In genomic region chr2:120128611-120129051, GRCm38 (mm10) we compare ENCODE assay signal across 8 mouse cellular contexts. TPM values are rescaled to one million over a fixed set of nuclear protein-coding genes. Genes with fewer than 3 reads are reported as not detected.
DNase-seq lines count a peak whose midpoint lies in the region; ATAC-seq lines count a peak whose summit lies in the region.

No protein-coding gene starts in this region.

- H3K4me3 ChIP-seq in neural tube, embryonic 13.5 days, result no peak overlapping the region
- H3K4me3 ChIP-seq in heart, embryonic 14.5 days (ENCODE audit: control insufficient read depth in 1 of 2, insufficient read depth in 1 of 2, low read depth in 1 of 2, low read length in 2 of 2), result no peak overlapping the region
- H3K4me3 ChIP-seq in liver, embryonic 11.5 days (ENCODE audit: low read depth, low read length), result no peak overlapping the region
- H3K4me3 ChIP-seq in midbrain, embryonic 13.5 days (replicated peaks), result no peak overlapping the region

- H3K9me3 ChIP-seq in neural tube, embryonic 13.5 days, result no peaks in the 10 kb centered on the region
- H3K9me3 ChIP-seq in heart, embryonic 14.5 days (ENCODE audit: control insufficient read depth, low read length), result no peaks in the 10 kb centered on the region
- H3K9me3 ChIP-seq in liver, embryonic 11.5 days (ENCODE audit: control insufficient read depth, low read length), result no peaks in the 10 kb centered on the region
- H3K9me3 ChIP-seq in midbrain, embryonic 13.5 days, result no peaks in the 10 kb centered on the region

- no peak for ATAC-seq in neural tube, embryonic 13.5 days (ENCODE audit: low read depth)
- peak; percentile 74 for ATAC-seq in heart, embryonic 14.5 days (ENCODE audit: insufficient number of reproducible peaks, insufficient read depth, low FRiP score, low read depth)
- no peak for ATAC-seq in liver, embryonic 11.5 days (replicated peaks; ENCODE audit: low FRiP score)
- no peak for ATAC-seq in midbrain, embryonic 13.5 days

- no peak for DNase-seq in neural tube, embryonic 10.5 days (ENCODE audit: extremely low spot score, low spot score)
- DNase-seq in liver, embryonic 11.5 days (ENCODE audit: low spot score), result no peak
- DNase-seq in cerebellum, adult 8-10 months, result no peak
- DNase-seq in testis, postnatal 10 days (ENCODE audit: low spot score), result no peak
- no peak for DNase-seq in left cerebral cortex, adult 18-20 months (ENCODE audit: low spot score in 2 of 2)

- H3K4me1 ChIP-seq in neural tube, embryonic 13.5 days (replicated peaks), result 0 out of 2 replicates have a peak, but pooled peaks cover 5% of the 10 kb centered on the region
- H3K4me1 ChIP-seq in heart, embryonic 14.5 days (ENCODE audit: control insufficient read depth in 2 of 2, insufficient read depth in 2 of 2, low read length in 2 of 2), result peaks cover 56 to 84% of the 10 kb centered on the region in 2 experiments
- peaks cover 4% of the 10 kb centered on the region; the same call in 1 of the 2 replicates for H3K4me1 ChIP-seq in liver, embryonic 11.5 days (replicated peaks; ENCODE audit: control insufficient read depth, insufficient read depth, low read length)
- no peaks in the 10 kb centered on the region for H3K4me1 ChIP-seq in midbrain, embryonic 13.5 days (replicated peaks)

- peak overlapping the region; percentile 25; the same call in 1 of the 2 replicates for H3K27ac ChIP-seq in neural tube, embryonic 13.5 days (replicated peaks)
- peak overlapping the region; percentile 96 for H3K27ac ChIP-seq in heart, embryonic 14.5 days (replicated peaks in 1 of 2; ENCODE audit: control insufficient read depth in 1 of 2, insufficient read depth in 1 of 2, low read depth in 2 of 2, low read length in 2 of 2)
- H3K27ac ChIP-seq in liver, embryonic 11.5 days (ENCODE audit: low read depth, low read length), result peak overlapping the region; percentile 59; the same call in 1 of the 2 replicates
- no peak overlapping the region for H3K27ac ChIP-seq in midbrain, embryonic 13.5 days

- no peak overlapping the region for H3K9ac ChIP-seq in neural tube, embryonic 13.5 days
- H3K9ac ChIP-seq in heart, embryonic 14.5 days (ENCODE audit: low read length), result peak overlapping the region; percentile 42
- no peak overlapping the region for H3K9ac ChIP-seq in liver, embryonic 11.5 days (ENCODE audit: low read depth, low read length)
- H3K9ac ChIP-seq in midbrain, embryonic 13.5 days (replicated peaks), result no peak overlapping the region

- H3K36me3 ChIP-seq in neural tube, embryonic 13.5 days, result no peaks in the 10 kb centered on the region
- peaks cover 44% of the 10 kb centered on the region for H3K36me3 ChIP-seq in heart, embryonic 14.5 days (ENCODE audit: control insufficient read depth, insufficient read depth, low read length)
- peaks cover 2% of the 10 kb centered on the region; the same call in 1 of the 2 replicates for H3K36me3 ChIP-seq in liver, embryonic 11.5 days (ENCODE audit: control insufficient read depth, insufficient read depth, low read length)
- no peaks in the 10 kb centered on the region for H3K36me3 ChIP-seq in midbrain, embryonic 13.5 days

- 77% methylated on average over 1 of the region's 1 CpGs for WGBS in neural tube, embryonic 13.5 days
- WGBS in heart, embryonic 14.5 days, result 0% methylated on average over 1 of the region's 1 CpGs
- WGBS in liver, embryonic 11.5 days, result 60% methylated on average over 1 of the region's 1 CpGs
- WGBS in midbrain, embryonic 13.5 days, result 80% methylated on average over 1 of the region's 1 CpGs

- H3K4me2 ChIP-seq in neural tube, embryonic 13.5 days, result no peak overlapping the region
- H3K4me2 ChIP-seq in heart, embryonic 14.5 days (ENCODE audit: low read length), result peak overlapping the region; percentile 19; the same call in 1 of the 2 replicates
- H3K4me2 ChIP-seq in liver, embryonic 11.5 days, result no peak overlapping the region
- no peak overlapping the region for H3K4me2 ChIP-seq in midbrain, embryonic 13.5 days (replicated peaks)

- H3K27me3 ChIP-seq in neural tube, embryonic 13.5 days, result no peaks in the 10 kb centered on the region
- no peaks in the 10 kb centered on the region for H3K27me3 ChIP-seq in heart, embryonic 14.5 days (ENCODE audit: control insufficient read depth, insufficient read depth, low read length)
- H3K27me3 ChIP-seq in liver, embryonic 11.5 days (replicated peaks; ENCODE audit: control insufficient read depth, insufficient read depth, low read length), result no peaks in the 10 kb centered on the region
- H3K27me3 ChIP-seq in midbrain, embryonic 13.5 days, result no peaks in the 10 kb centered on the region

RNA-seq across cellular contexts. Expression of gene Ehd4, which starts 25.8 kb away (rescaled TPM):
- 15.1 and 15.7 TPM in 2 replicates for polyA plus RNA-seq in neural tube, embryonic 13.5 days (2015; fragmentation: Nextera tagmentation; extraction: Ambion mirVana)
- polyA plus RNA-seq in heart, embryonic 14.5 days (2014; fragmentation: Nextera tagmentation; extraction: Ambion mirVana), result 141 and 152 TPM in 2 replicates
- 24.1 and 26.7 TPM in 2 replicates for polyA plus RNA-seq in liver, embryonic 11.5 days (2014; fragmentation: Nextera tagmentation; extraction: Ambion mirVana)
- polyA plus RNA-seq in midbrain, embryonic 13.5 days (2015; fragmentation: Nextera tagmentation; extraction: Ambion mirVana), result 14.1 and 16.4 TPM in 2 replicates
- total RNA-seq in left cerebral cortex, adult 18-20 months (2021), result 10 to 100 TPM; 14.5 TPM
